Mouse (Mus musculus) intestine, embryonic 14.5 days (tissue): ENCODE data around the gene Peli2. TPM values are rescaled to one million over a fixed set of nuclear protein-coding genes. Genes with fewer than 3 reads are reported as not detected.
A peak's percentile ranks its signal among the peaks of the same experiment; 100 is the strongest.

ENCODE experiments used
- ATAC-seq: fragments of 200-750 bp; cut with Nextera tagmentation; replicated peaks from 2 replicates; pipeline ENCODE4 v1.8.0; 2017; ENCODE audit warnings: low read depth, moderate number of reproducible peaks, moderate TSS enrichment, moderate library complexity; ENCODE audit not compliant: low FRiP score, low TSS enrichment
- DNase-seq: peaks from one replicate; pipeline ENCODE4 v3.0.0-alpha.2; 2018; ENCODE audit warnings: low spot score
- H3K27ac ChIP-seq: fragments of 300-500 bp; sonication (generic); 2 replicates; pipeline ENCODE4 v1.5.1; 2014; ENCODE audit warnings: low read depth, mild to moderate bottlenecking, control low read depth
- H3K27me3 ChIP-seq: fragments of 300-500 bp; sonication (generic); replicated peaks from 2 replicates; pipeline ENCODE4 v1.6.1; 2014; ENCODE audit warnings: low read length, control low read depth; ENCODE audit not compliant: control insufficient read depth, insufficient read depth
- H3K36me3 ChIP-seq: fragments of 300-500 bp; sonication (generic); 2 replicates; pipeline ENCODE4 v1.6.1; 2014; ENCODE audit warnings: low read length, control low read depth; ENCODE audit not compliant: control insufficient read depth, insufficient read depth
- H3K4me1 ChIP-seq: fragments of 300-500 bp; sonication (generic); replicated peaks from 2 replicates; pipeline ENCODE4 v1.6.1; 2014; ENCODE audit warnings: low read length, control low read depth, mixed read lengths; ENCODE audit not compliant: control insufficient read depth, insufficient read depth
- H3K4me2 ChIP-seq: fragments of 300-500 bp; sonication (generic); 2 replicates; pipeline ENCODE4 v1.6.1; 2014; ENCODE audit warnings: low read length
- H3K4me3 ChIP-seq: fragments of 300-500 bp; sonication (generic); 2 replicates; pipeline ENCODE4 v1.5.1; 2014; ENCODE audit warnings: low read depth, low read length, control low read depth, mixed read lengths
- H3K9ac ChIP-seq: fragments of 300-500 bp; sonication (generic); 2 replicates; pipeline ENCODE4 v1.6.1; 2014; ENCODE audit warnings: mild to moderate bottlenecking, low read length
- H3K9me3 ChIP-seq: fragments of 300-500 bp; sonication (generic); 2 replicates; pipeline ENCODE4 v1.6.1; 2016; ENCODE audit warnings: low read length, control low read depth; ENCODE audit not compliant: control insufficient read depth
- WGBS: fragments of 180-500 bp; shearing (Covaris S2); extraction: QIAGEN DNeasy Blood & Tissue Kit; methylation state at CpG from one replicate; pipeline ENCODE4 v1.1.7; 2014; 5-methylcytosine and 5-hydroxymethylcytosine counted together
- polyA plus RNA-seq: library from polyadenylated mRNA; unstranded; fragments of >200 nt; fragmentation: Nextera tagmentation; extraction: Ambion mirVana; gene quantifications from 2 replicates; pipeline ENCODE4 v1.2.1, GENCODE M21; 2014

Gene Peli2
- polyA plus RNA-seq, 1 experiment from 2014 or later = 6.7 TPM

- ATAC-seq = no peak
- Histone ChIP-seq H3K4me3 (no peak overlapping the region), H3K36me3 (no peaks in the 10 kb centered on the region), H3K4me1 (no peaks in the 10 kb centered on the region), H3K9ac (no peak overlapping the region), H3K4me2 (no peak overlapping the region), H3K9me3 (no peaks in the 10 kb centered on the region), H3K27ac (no peak overlapping the region), H3K27me3 (no peaks in the 10 kb centered on the region)
- WGBS = 80% methylated on average over 2 of the region's 2 CpGs
- no peak for DNase-seq
Measured at GRCm38 (mm10) chr14:48288600-48288999, 168.0 kb downstream of the Peli2 start.

DNA sequence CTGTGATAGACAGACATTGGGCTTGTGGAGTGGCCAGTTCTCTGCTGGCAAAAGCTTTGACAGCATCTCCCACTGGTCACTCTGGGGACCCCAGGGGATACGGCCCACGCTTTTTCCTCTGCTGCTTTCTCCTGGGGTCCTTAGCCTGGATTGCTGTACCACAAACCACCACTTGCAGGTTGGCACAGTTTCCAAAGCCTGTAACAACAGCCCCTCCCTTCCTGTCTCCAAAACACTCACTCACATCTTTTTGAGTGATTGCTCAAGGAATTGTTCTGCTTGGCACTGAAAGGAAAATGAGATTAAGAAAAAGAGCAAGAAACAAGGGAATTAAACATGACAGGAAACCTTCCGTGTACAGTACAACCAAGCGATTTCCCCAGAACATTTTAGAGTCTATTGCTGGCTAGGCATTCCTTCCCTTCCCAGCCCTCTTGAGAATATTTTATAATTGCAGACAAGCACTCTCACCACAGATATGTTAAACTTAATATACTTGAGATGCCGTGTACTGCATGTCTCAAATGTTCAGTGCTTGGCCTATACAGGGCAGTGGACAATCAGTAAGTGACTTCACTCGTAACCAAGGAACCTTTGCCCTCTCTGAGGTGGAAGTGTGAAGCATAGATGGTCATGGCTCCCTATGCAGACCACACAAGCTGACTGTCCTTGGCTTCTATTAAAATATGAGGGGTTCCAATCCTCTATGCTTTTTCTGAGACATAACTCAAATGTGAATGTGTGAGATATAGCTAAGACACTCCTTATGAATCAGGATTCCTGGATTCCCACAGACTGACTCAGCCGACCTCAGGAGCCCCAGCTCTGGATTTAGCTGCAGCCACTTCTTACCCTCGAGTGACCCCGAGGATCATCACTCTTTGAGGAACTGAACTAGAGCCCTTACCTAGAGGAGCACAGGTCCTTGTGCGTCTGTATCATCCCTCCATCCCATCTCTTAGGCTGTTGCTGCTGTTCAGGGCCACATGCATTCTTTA lies 169.3 kb downstream of the Peli2 start:
- no peak for DNase-seq
- Histone ChIP-seq H3K9ac (no peak overlapping the region), H3K4me3 (no peak overlapping the region), H3K27ac (no peak overlapping the region), H3K36me3 (no peaks in the 10 kb centered on the region), H3K9me3 (no peaks in the 10 kb centered on the region), H3K27me3 (no peaks in the 10 kb centered on the region), H3K4me2 (no peak overlapping the region), H3K4me1 (no peaks in the 10 kb centered on the region)
- ATAC-seq = no peak
- 78% methylated on average over 10 of the region's 10 CpGs for WGBS

DNA sequence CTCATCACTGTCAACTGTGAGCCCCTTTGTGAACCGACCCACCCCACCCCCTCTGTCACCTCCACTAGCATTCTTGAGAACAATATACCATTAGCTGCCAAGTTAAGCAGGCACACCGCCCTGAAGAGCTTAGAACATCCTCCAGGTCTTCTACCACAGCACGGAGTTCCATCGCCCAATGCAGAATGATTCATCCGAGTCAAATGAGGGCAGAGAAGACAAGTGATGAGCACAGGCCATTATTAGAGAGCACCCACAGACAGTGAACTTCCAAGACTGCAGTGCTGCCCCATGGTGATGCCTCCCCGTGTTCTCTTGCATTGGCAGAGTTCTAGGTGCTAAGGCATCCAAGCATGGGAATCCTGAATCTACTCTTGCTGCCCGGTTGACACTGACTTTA lies 172.9 kb downstream of the Peli2 start:
- Histone ChIP-seq H3K4me1 (peaks cover 10% of the 10 kb centered on the region), H3K9me3 (no peaks in the 10 kb centered on the region), H3K27ac (no peak overlapping the region), H3K36me3 (no peaks in the 10 kb centered on the region), H3K4me2 (no peak overlapping the region), H3K4me3 (no peak overlapping the region), H3K9ac (no peak overlapping the region), H3K27me3 (no peaks in the 10 kb centered on the region)
- DNase-seq (no peak), ATAC-seq (no peak)
- 84% methylated on average over 7 of the region's 7 CpGs for WGBS

GRCm38 (mm10) chr14:48295410-48295809 lies 174.8 kb downstream of the Peli2 start:
- Histone ChIP-seq H3K27me3 (no peaks in the 10 kb centered on the region), H3K4me3 (no peak overlapping the region), H3K4me2 (peak overlapping the region; percentile 3), H3K36me3 (no peaks in the 10 kb centered on the region), H3K27ac (no peak overlapping the region), H3K4me1 (peaks cover 10% of the 10 kb centered on the region), H3K9ac (no peak overlapping the region), H3K9me3 (no peaks in the 10 kb centered on the region)
- ATAC-seq = no peak
- WGBS = 24% methylated on average over 5 of the region's 5 CpGs
- DNase-seq = no peak

DNA sequence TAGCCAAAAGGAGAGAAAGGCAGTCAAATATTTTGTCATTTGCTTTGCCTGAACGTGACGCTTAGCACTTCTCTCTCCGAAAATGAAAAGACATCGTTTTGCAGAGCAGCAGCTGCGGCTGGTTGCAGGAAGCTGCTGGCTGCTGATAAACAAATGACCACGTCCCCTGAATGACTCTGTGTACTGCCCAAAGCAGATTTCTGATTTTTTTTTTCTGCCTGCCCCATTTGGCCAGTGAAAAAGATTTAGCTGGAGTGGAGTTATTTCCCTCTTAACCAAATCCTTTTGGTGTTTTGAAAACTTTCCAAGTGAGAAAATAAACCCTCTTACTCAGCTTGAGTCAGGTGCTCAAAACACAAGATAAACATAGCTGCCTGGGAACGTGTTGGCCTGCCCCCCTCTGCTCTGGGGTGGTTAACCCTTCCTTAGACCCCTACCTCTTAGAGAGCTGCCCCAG lies 175.2 kb downstream of the Peli2 start:
- Histone ChIP-seq H3K9me3 (no peaks in the 10 kb centered on the region), H3K27ac (peak overlapping the region; percentile 35; the same call in 1 of the 2 replicates), H3K27me3 (no peaks in the 10 kb centered on the region), H3K4me2 (peak overlapping the region; percentile 3), H3K36me3 (no peaks in the 10 kb centered on the region), H3K4me3 (no peak overlapping the region), H3K9ac (no peak overlapping the region), H3K4me1 (peaks cover 10% of the 10 kb centered on the region)
- ATAC-seq (no peak), DNase-seq (peak; percentile 55)
- 2% methylated on average over 7 of the region's 7 CpGs for WGBS

- Histone ChIP-seq H3K4me1 (peaks cover 10% of the 10 kb centered on the region), H3K4me2 (no peak overlapping the region), H3K4me3 (no peak overlapping the region), H3K9me3 (no peaks in the 10 kb centered on the region), H3K36me3 (no peaks in the 10 kb centered on the region), H3K27ac (no peak overlapping the region), H3K27me3 (no peaks in the 10 kb centered on the region), H3K9ac (no peak overlapping the region)
- 82% methylated on average over 1 of the region's 1 CpGs for WGBS
- ATAC-seq (no peak), DNase-seq (no peak)
Measured at GRCm38 (mm10) chr14:48296820-48297219, 176.2 kb downstream of the Peli2 start.

DNA sequence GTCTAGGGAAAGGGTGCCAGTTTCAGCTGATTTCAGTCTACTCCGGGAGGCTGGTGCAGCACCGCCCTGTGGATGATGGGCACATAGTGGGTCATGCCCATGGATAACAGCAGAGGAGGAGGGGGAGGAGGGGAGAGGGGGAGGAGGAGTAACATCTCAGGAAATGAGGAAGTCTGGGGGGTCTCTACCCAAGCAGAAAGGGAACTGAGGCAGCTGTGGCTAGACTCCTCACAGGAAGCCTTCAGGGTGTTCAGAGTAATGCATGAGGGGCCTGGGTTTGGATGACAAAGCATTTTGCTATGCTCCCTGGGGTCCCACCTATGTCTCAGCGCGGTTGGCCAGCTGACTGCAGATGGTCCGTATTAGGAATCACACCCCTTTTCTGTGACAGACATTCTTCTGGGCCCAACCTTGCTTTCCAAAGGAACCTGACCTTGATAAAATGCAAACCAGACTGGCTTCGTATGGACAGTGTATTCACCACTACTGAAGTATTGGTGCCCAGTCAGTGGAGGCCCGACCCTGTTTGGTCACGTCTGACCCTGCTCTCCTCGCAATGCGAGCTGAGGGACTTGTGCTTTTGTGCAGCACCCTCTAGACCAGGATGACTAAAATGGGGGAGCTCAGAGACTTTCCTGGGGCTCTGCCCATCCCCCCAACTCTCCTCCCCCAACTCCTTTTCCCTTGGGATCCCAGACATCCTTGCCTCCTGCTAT lies 182.0 kb downstream of the Peli2 start:
- no peaks in the 10 kb centered on the region for H3K9me3 ChIP-seq
- DNase-seq = peak; percentile 54
- 71% methylated on average over 10 of the region's 10 CpGs for WGBS
- no peak overlapping the region for H3K4me2 ChIP-seq
- H3K36me3 ChIP-seq = no peaks in the 10 kb centered on the region
- no peak overlapping the region for H3K4me3 ChIP-seq
- ATAC-seq = no peak
- H3K27ac ChIP-seq = peak overlapping the region; percentile 9; the same call in 1 of the 2 replicates
- peaks cover 4% of the 10 kb centered on the region for H3K4me1 ChIP-seq
- H3K27me3 ChIP-seq = no peaks in the 10 kb centered on the region
- no peak overlapping the region for H3K9ac ChIP-seq

DNA sequence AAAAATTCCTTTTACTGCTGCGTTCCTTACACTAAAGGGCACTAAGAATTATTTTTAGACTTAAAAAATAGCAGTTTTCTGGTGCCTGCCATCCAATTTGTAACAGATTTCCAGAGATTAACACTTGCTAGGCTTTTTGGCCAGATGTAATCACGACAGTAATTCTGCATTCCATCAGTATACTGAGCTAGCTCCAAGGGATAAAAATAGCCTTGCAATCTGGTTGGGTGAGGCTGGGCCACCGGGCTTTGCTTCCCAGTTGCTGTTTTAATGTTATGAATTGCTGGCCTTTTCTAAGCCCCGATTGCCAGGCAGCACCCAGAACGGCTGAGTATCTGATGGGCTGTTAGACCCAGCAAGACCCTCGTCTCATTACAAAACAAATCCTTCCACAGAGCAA lies 182.6 kb downstream of the Peli2 start:
- WGBS = 29% methylated on average over 6 of the region's 6 CpGs
- Histone ChIP-seq H3K4me1 (peaks cover 4% of the 10 kb centered on the region), H3K4me3 (no peak overlapping the region), H3K9ac (no peak overlapping the region), H3K4me2 (no peak overlapping the region), H3K36me3 (no peaks in the 10 kb centered on the region), H3K27ac (peak overlapping the region; percentile 9; the same call in 1 of the 2 replicates), H3K27me3 (no peaks in the 10 kb centered on the region), H3K9me3 (no peaks in the 10 kb centered on the region)
- ATAC-seq (no peak; the same call in 1 of the 2 replicates), DNase-seq (peak; percentile 57)
